Mouse (Mus musculus) heart, adult 8-10 months (tissue): ENCODE data around the gene Dock7. TPM values are rescaled to one million over a fixed set of nuclear protein-coding genes. Genes with fewer than 3 reads are reported as not detected.

Experiments used
- DNase-seq: peaks from one replicate; pipeline ENCODE4 v3.0.0; 2022; ENCODE audit warnings: low spot score
- total RNA-seq, 4 experiments: library from RNA; stranded (reverse); gene quantifications; 2 replicates each; pipeline ENCODE4 v1.2.4; 2022

The Dock7 gene
- total RNA-seq, 4 experiments from 2014 or later: 9.8 to 11.0 (median 10.7) TPM

DNA sequence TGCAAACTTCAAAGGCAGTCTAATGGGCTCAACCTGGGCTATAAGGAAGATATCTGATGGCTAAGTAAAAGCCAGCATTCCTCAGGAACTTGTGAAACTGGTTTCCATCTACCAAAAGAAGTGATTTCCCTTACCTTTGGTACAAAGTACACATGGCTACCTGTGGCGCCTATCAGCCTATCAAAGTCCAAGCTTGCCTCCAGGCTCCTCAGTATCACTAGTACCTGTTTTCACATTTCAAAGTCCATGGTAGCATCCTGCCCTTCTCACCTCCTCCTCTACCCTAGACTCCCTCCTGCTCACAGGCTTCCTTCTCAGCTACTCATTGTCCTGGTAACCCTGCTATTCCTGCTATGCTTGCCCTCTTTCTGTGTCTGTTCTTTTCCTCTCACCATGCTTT lies 202.5 kb downstream of the Dock7 start:
- no peak for DNase-seq

DNA sequence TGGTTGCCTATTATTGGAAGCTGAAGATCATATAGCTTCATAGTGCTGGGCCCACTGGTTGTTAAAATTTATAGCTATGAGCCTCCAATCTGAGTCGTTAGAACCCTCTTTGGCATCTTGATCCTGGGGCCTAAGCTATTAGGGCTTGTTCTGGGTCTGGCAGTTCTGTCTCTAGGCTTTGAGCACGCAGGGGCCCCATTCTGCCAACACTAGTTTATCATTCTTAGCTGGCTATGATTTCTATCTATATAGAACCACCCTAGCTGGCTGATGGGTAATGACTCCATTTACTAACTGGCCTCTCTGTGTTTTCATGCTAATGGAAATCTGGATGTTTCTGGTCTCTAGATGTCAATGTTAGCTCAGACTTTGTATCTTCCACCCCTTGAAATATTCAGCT lies 203.0 kb downstream of the Dock7 start:
- no peak for DNase-seq

DNA sequence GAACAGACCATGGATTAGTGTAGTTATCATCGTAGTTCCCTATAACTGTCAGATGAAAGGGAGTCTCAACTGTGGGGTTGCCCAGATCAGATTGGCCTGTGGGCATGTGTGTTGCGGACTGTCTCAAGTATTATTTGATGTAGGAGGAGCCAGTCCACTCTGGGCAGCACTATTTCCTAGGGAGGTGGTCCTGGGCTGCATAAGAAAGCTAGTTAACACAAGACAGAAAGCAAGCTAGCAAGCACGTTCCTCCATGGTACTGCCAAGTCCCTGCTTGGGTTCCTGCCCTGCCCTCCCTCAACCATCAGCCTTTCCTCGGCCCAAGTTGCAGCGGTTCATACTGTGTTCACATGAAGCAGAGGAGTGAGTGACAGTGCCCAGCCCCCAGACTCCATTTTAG lies 210.5 kb downstream of the Dock7 start:
- no peak for DNase-seq

DNA sequence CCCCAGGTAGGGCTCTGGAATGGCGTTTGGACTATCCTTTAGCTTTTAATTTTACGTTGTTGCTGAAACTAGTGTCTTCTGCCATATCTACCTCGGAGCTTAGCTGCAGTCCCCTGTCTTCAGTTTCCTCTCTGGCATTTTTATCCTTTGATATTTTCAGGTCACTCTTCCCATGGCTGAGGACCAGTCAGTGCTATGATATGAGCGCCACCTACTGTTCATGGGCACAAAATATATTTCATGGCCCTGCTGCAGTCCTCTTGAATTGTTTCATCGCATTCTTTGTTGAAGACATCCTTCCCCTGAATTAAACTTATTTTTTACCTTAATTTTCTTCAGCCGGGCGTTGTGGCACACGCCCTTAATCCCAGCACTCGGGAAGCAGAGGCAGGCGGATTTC lies 233.6 kb downstream of the Dock7 start:
- peak; percentile 31 for DNase-seq

Other genes with a start within 250 kb of the Dock7 start
- gene Usp1, start 197.1 kb downstream of the Dock7 start, total RNA-seq: 10 to 100 TPM; 12.8 to 17.0 (median 14.8) TPM
- gene Angptl3, start 90.0 kb downstream of the Dock7 start, total RNA-seq: 1 to 10 TPM; 3.3 to 6.1 (median 3.9) TPM
- 1 to 10 TPM; 3.9 to 5.0 (median 4.6) TPM for gene Atg4c, start 73.0 kb upstream of the Dock7 start, total RNA-seq
- gene Gm12689, start 175.0 kb upstream of the Dock7 start, total RNA-seq: not detected